9 mouse cellular contexts compared by ENCODE assay signal in the genomic region with DNA sequence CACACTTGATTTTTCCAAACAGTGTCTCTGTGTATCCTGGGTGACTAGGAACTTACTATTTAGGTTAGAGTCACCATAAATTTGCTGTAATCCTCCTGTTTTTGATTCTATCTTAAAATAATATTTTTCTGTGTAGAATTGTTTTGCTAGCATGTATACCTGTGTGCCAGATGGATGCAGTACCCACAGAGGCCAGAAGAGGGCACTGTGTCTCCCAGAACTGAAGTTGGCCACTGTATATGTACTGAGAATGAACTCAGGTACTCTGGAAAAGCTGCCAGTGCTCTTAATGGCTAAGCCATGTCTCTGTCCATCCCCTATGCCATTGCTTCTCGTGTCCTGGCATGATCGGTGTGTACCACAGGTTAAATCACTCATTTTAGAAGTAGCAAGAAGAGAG. TPM values are rescaled to one million over a fixed set of nuclear protein-coding genes. Genes with fewer than 3 reads are reported as not detected.
A peak's percentile ranks its signal among the peaks of the same experiment; 100 is the strongest.
DNase-seq lines count a peak whose midpoint lies in the region; ATAC-seq and TF ChIP-seq lines count a peak whose summit lies in the region.
"Had no signal": no experiment of that assay in that cellular context is flagged by ENCODE, and none has a peak within 500 bp of the region (broad histone marks: within the 10 kb centered on the region; RNA-seq: fewer than 3 reads in every experiment).

No protein-coding gene starts in this region.

- no peaks in the 10 kb centered on the region for H3K9me3 ChIP-seq in heart, embryonic 12.5 days (replicated peaks)
- H3K9me3 ChIP-seq: limb, embryonic 12.5 days had no signal

- H3K9ac ChIP-seq in heart, embryonic 12.5 days: no peak overlapping the region
- H3K9ac ChIP-seq: limb, embryonic 12.5 days had no signal

- H3K27ac ChIP-seq in heart, embryonic 12.5 days (ENCODE audit: poor library complexity, severe bottlenecking): no peak overlapping the region
- H3K27ac ChIP-seq in testis, adult 2 months (ENCODE audit: control insufficient read depth, insufficient read depth, low read depth, low read length): no peak overlapping the region
- H3K27ac ChIP-seq: limb, embryonic 12.5 days had no signal

- no peaks in the 10 kb centered on the region for H3K27me3 ChIP-seq in heart, embryonic 12.5 days (replicated peaks)
- H3K27me3 ChIP-seq in testis, adult 2 months (ENCODE audit: control insufficient read depth, insufficient read depth, low read length): no peaks in the 10 kb centered on the region
- H3K27me3 ChIP-seq: limb, embryonic 12.5 days had no signal

- no peak overlapping the region for H3K4me3 ChIP-seq in heart, embryonic 12.5 days
- H3K4me3 ChIP-seq in testis, adult 2 months (ENCODE audit: control insufficient read depth, low read depth, low read length): no peak overlapping the region
- H3K4me3 ChIP-seq: limb, embryonic 12.5 days had no signal

- no peak for ATAC-seq in heart, embryonic 12.5 days (ENCODE audit: insufficient number of reproducible peaks, low FRiP score)
- peak; percentile 88 for ATAC-seq in megakaryocyte progenitor cell, adult 5-6 weeks (replicated peaks; ENCODE audit: poor library complexity)

- H3K4me1 ChIP-seq in heart, embryonic 12.5 days (replicated peaks): no peaks in the 10 kb centered on the region
- H3K4me1 ChIP-seq in testis, adult 2 months (ENCODE audit: control insufficient read depth, insufficient read depth, low read length): no peaks in the 10 kb centered on the region
- H3K4me1 ChIP-seq: limb, embryonic 12.5 days had no signal

- no peak for TF ChIP-seq POLR2A in testis, adult 2 months (IDR thresholded peaks at IDR 0.05; ENCODE audit: control insufficient read depth, low read depth, low read length)

- WGBS in heart, embryonic 12.5 days: 65% methylated on average over 2 of the region's 2 CpGs

- H3K4me2 ChIP-seq in heart, embryonic 12.5 days: no peak overlapping the region
- H3K4me2 ChIP-seq: limb, embryonic 12.5 days had no signal

- 0 out of 2 replicates have a peak, but pooled peaks cover 4% of the 10 kb centered on the region for H3K36me3 ChIP-seq in heart, embryonic 12.5 days
- no peaks in the 10 kb centered on the region for H3K36me3 ChIP-seq in testis, adult 2 months (ENCODE audit: control insufficient read depth, insufficient read depth, low read length)
- H3K36me3 ChIP-seq: limb, embryonic 12.5 days had no signal

- peak; percentile 74 for DNase-seq in heart, adult 11 months
- DNase-seq in B cell, adult 2 months: peak; percentile 74 to 78
- peak; percentile 73 for DNase-seq in adrenal gland, postnatal 10 days
- DNase-seq in embryo, embryonic 11.5 days (ENCODE audit: low read depth, low spot score): peak; percentile 2
- DNase-seq in kidney, postnatal 14 days: peak; percentile 48

- peak; percentile 30; the same call in 1 of the 2 replicates for TF ChIP-seq CTCF in testis, adult 2 months (IDR thresholded peaks at IDR 0.05; ENCODE audit: control insufficient read depth, insufficient read depth, insufficient replicate concordance, low read depth, low read length)

RNA-seq across cellular contexts. Expression of gene Mospd1, which starts 28.8 kb away (rescaled TPM):
- 49.2 and 51.2 TPM in 2 replicates for polyA plus RNA-seq in heart, embryonic 12.5 days (2016; fragmentation: Nextera tagmentation; extraction: Ambion mirVana)
- total RNA-seq in adrenal gland, postnatal 10 days (2021): 10 to 100 TPM; 25.7 to 29.2 TPM
- 30.3 and 30.6 TPM in 2 replicates for total RNA-seq in megakaryocyte progenitor cell, adult 5-6 weeks (2015)
- total RNA-seq in megakaryocyte progenitor cell, adult 5-6 weeks (2017): 21.4 and 26.9 TPM in 2 replicates
- 0.66 and 1.2 TPM in 2 replicates for polyA plus RNA-seq in testis, adult 2 months (2012; rRNA removed)

Comparison
In these comparisons a context has a peak if more than half of its experiments do, and no peak if none do; other contexts are left out.
1. DNase-seq: peak in every context shown above with its lines; median percentile 76 in B cell, adult 2 months; 74 in heart, adult 11 months; 73 in adrenal gland, postnatal 10 days; 48 in kidney, postnatal 14 days; 2 in embryo, embryonic 11.5 days.